Mouse (Mus musculus) testis, adult 2 months (tissue): Measurements from ENCODE around the gene Reep6.

Experiments
- CTCF ChIP-seq: fragments of 200-500 bp; IDR thresholded peaks from 2 replicates; pipeline ENCODE4 v1.5.1; 2012; ENCODE audit warnings: low read depth, mild to moderate bottlenecking, inconsistent platforms, low read length, moderate library complexity; ENCODE audit not compliant: control insufficient read depth, insufficient read depth, insufficient replicate concordance
- POLR2A ChIP-seq: fragments of 200-500 bp; IDR thresholded peaks from 2 replicates; pipeline ENCODE4 v1.6.1; 2012; ENCODE audit warnings: low read depth, mild to moderate bottlenecking, inconsistent platforms, low read length, moderate library complexity; ENCODE audit not compliant: control insufficient read depth

DNA sequence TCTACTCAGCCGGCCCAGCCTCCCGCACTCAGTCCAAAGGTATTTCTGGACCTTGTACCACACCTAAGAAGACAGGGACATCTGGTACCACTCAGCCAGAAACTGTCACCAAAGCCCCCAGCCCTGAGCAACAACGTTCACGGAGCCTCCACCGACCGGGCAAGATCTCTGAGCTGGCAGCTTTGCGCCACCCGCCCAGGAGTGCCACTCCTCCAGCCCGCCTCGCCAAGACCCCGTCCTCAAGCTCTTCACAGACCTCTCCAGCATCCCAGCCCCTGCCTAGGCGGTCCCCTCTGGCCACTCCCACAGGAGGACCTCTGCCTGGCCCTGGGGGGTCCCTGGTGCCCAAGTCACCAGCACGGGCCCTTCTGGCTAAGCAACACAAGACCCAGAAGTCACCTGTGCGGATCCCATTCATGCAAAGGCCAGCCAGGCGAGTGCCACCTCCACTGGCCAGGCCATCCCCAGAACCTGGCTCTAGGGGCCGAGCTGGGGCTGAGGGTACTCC lies 15.2 kb upstream of the Reep6 start:
- TF ChIP-seq CTCF (no peak), POLR2A (no peak)
